Mouse (Mus musculus) kidney, embryonic 15.5 days (tissue): ENCODE measurements around the gene Rpa1. TPM values are rescaled to one million over a fixed set of nuclear protein-coding genes. Genes with fewer than 3 reads are reported as not detected.

Experiments
- ATAC-seq: fragments of 200-750 bp; cut with Nextera tagmentation; replicated peaks from 2 replicates; pipeline ENCODE4 v1.8.0; 2017; ENCODE audit warnings: moderate TSS enrichment; ENCODE audit not compliant: low FRiP score
- H3K27ac ChIP-seq: fragments of 300-500 bp; sonication (generic); 2 replicates; pipeline ENCODE4 v1.5.1; 2015; ENCODE audit warnings: mild to moderate bottlenecking, inconsistent platforms
- H3K27me3 ChIP-seq: fragments of 300-500 bp; sonication (generic); 2 replicates; pipeline ENCODE4 v1.6.1; 2015; ENCODE audit warnings: inconsistent platforms
- H3K36me3 ChIP-seq: fragments of 300-500 bp; sonication (generic); 2 replicates; pipeline ENCODE4 v1.6.1; 2015; ENCODE audit warnings: inconsistent platforms
- H3K4me1 ChIP-seq: fragments of 300-500 bp; sonication (generic); 2 replicates; pipeline ENCODE4 v1.6.1; 2015; ENCODE audit warnings: inconsistent platforms
- H3K4me2 ChIP-seq: fragments of 300-500 bp; sonication (generic); 2 replicates; pipeline ENCODE4 v1.6.1; 2015; ENCODE audit warnings: moderate library complexity, mild to moderate bottlenecking, inconsistent platforms
- H3K4me3 ChIP-seq: fragments of 300-500 bp; sonication (generic); replicated peaks from 2 replicates; pipeline ENCODE4 v1.5.1; 2015; ENCODE audit warnings: mild to moderate bottlenecking, inconsistent platforms
- H3K9ac ChIP-seq: fragments of 300-500 bp; sonication (generic); 2 replicates; pipeline ENCODE4 v1.6.1; 2015; ENCODE audit warnings: mild to moderate bottlenecking, inconsistent platforms
- H3K9me3 ChIP-seq: fragments of 300-500 bp; sonication (generic); replicated peaks from 2 replicates; pipeline ENCODE4 v1.6.1; 2016; ENCODE audit warnings: inconsistent platforms
- WGBS: fragments of 180-500 bp; shearing (Covaris S2); methylation state at CpG from one replicate; pipeline ENCODE4 v1.1.7; 2015; ENCODE audit warnings: mixed read lengths; 5-methylcytosine and 5-hydroxymethylcytosine counted together
- microRNA-seq: library from miRNA; unstranded; fragments of <30 nt; microRNA quantifications from one replicate; pipeline ENCODE4, GENCODE M21; 2016
- polyA plus RNA-seq: library from polyadenylated mRNA; unstranded; fragments of >200 nt; fragmentation: Nextera tagmentation; extraction: Ambion mirVana; gene quantifications from 2 replicates; pipeline ENCODE4 v1.2.1, GENCODE M21; 2015

The Rpa1 gene
- polyA plus RNA-seq, 1 experiment from 2014 or later = 128 TPM

GRCm38 (mm10) chr11:75259416-75259815 is 88.7 kb downstream of the Rpa1 start:
- peaks cover 2% of the 10 kb centered on the region; the same call in 1 of the 2 replicates for H3K27me3 ChIP-seq
- H3K4me2 ChIP-seq = no peak overlapping the region
- peaks cover 53% of the 10 kb centered on the region for H3K4me1 ChIP-seq
- no peaks in the 10 kb centered on the region for H3K36me3 ChIP-seq
- H3K9ac ChIP-seq = no peak overlapping the region
- no peak overlapping the region for H3K4me3 ChIP-seq
- H3K9me3 ChIP-seq = no peaks in the 10 kb centered on the region
- ATAC-seq = no peak
- H3K27ac ChIP-seq = no peak overlapping the region
- WGBS = 65% methylated on average over 6 of the region's 6 CpGs

GRCm38 (mm10) chr11:75257056-75257648 is 91.0 kb downstream of the Rpa1 start:
- no peak for ATAC-seq
- H3K4me2 ChIP-seq = no peak overlapping the region
- no peak overlapping the region for H3K27ac ChIP-seq
- no peaks in the 10 kb centered on the region for H3K9me3 ChIP-seq
- peaks cover 37% of the 10 kb centered on the region for H3K4me1 ChIP-seq
- H3K36me3 ChIP-seq = no peaks in the 10 kb centered on the region
- WGBS = 81% methylated on average over 4 of the region's 4 CpGs
- no peak overlapping the region for H3K4me3 ChIP-seq
- no peaks in the 10 kb centered on the region for H3K27me3 ChIP-seq
- H3K9ac ChIP-seq = no peak overlapping the region

GRCm38 (mm10) chr11:75255330-75255729 is 92.8 kb downstream of the Rpa1 start:
- H3K9ac ChIP-seq = no peak overlapping the region
- no peaks in the 10 kb centered on the region for H3K36me3 ChIP-seq
- H3K4me2 ChIP-seq = no peak overlapping the region
- no peak overlapping the region for H3K27ac ChIP-seq
- no peak overlapping the region for H3K4me3 ChIP-seq
- ATAC-seq = no peak
- H3K9me3 ChIP-seq = no peaks in the 10 kb centered on the region
- H3K4me1 ChIP-seq = peaks cover 21% of the 10 kb centered on the region; the same call in 1 of the 2 replicates
- WGBS = 56% methylated on average over 5 of the region's 5 CpGs
- no peaks in the 10 kb centered on the region for H3K27me3 ChIP-seq

DNA sequence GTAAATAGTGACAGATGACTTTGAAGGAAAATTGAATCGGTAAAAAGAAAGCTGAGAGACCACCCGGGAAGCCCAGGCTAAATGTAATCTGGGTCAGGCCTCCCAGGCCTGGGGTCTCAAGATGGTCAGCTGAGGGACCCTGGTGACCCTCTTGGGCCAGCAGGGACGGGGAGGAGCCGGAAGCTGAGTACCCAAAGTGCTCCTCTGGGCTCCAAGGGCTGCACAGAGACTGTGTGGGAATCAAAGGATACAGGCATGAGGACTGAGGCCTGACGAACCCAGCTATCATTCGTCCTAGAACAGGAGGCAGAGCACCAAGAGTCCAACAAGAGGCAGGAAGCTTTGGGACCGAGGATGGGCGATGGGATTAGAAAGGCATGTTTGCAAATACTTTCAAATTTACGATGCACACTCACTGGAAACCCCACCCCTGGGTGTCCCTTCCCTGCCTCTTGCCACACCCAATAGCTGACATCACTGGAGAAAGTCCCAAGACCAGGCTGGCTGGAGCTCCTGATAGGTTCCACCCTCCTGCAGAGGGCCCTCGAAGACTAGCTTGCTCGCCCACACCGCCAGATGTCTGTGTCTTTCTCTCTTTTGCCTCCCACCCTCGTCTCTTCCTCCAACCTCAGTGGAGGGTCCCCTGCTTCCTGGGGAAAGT is 93.7 kb downstream of the Rpa1 start:
- ATAC-seq = peak; percentile 64; the same call in 1 of the 2 replicates
- Histone ChIP-seq H3K4me3 (no peak overlapping the region), H3K4me2 (no peak overlapping the region)

DNA sequence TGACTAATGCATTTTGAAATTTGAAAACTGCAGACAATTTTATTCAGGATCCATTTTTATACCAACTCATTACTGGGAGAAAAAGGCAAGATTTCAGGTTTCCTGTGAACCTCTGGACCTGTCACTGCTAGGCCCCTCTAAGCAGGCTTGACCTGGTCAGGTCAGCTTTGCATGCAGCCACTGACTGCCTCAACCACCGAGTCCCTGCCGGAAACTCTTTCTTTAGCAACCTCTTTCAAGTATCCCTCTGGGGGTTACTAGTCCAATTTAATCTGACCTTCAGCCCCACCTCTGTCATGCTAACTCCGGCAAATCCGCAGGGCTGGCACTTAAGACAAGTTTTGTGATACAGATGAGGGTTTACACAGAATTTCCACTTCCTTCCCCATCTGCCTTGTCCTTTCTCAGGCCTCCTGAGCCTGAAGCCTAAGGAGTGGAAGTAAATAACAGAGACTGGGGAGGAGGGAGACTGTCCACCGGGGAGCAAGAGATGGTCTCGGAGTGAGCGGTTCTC is 96.5 kb downstream of the Rpa1 start:
- no peak overlapping the region for H3K27ac ChIP-seq
- no peak overlapping the region for H3K4me2 ChIP-seq
- peaks cover 30% of the 10 kb centered on the region; the same call in 1 of the 2 replicates for H3K4me1 ChIP-seq
- no peaks in the 10 kb centered on the region for H3K27me3 ChIP-seq
- WGBS = 52% methylated on average over 7 of the region's 7 CpGs
- H3K4me3 ChIP-seq = no peak overlapping the region
- no peaks in the 10 kb centered on the region for H3K9me3 ChIP-seq
- no peaks in the 10 kb centered on the region for H3K36me3 ChIP-seq
- no peak for ATAC-seq
- H3K9ac ChIP-seq = no peak overlapping the region

More for the DNA sequence above, 93.7 kb downstream of the Rpa1 start:
- H3K9ac ChIP-seq = no peak overlapping the region
- H3K27ac ChIP-seq = peak overlapping the region; percentile 48; the same call in 1 of the 2 replicates
- H3K27me3 ChIP-seq = no peaks in the 10 kb centered on the region
- H3K4me1 ChIP-seq = peaks cover 17% of the 10 kb centered on the region; the same call in 1 of the 2 replicates
- no peaks in the 10 kb centered on the region for H3K36me3 ChIP-seq
- no peaks in the 10 kb centered on the region for H3K9me3 ChIP-seq
- 54% methylated on average over 13 of the region's 13 CpGs for WGBS

DNA sequence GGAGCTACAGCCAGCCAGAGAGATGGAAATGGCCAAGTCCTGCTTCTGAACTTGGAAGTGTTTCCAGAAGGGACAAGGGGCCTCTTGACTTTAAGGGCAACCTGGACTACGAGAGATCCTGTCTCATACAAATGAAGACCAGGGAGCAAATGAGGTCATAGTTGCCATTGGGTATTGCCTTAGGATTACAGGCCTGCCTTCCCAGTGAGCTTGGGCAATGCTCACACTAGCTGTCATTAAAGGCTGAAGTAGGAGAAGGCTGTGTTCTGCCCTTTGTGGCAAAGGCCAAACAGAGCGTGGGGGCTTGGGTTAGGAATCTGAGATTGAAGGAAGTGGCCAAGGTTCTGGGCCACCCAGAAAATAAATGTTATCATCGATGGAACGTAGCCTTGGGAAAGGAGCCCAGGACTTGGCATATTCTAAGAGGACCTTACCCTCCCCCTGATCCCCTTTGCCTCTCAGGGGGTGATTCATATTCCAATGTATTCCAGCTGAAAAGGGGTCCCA is 97.1 kb downstream of the Rpa1 start:
- Histone ChIP-seq H3K9ac (no peak overlapping the region), H3K27me3 (no peaks in the 10 kb centered on the region), H3K36me3 (no peaks in the 10 kb centered on the region), H3K4me1 (peaks cover 32% of the 10 kb centered on the region; the same call in 1 of the 2 replicates), H3K4me3 (no peak overlapping the region), H3K4me2 (no peak overlapping the region), H3K9me3 (no peaks in the 10 kb centered on the region), H3K27ac (no peak overlapping the region)
- 72% methylated on average over 4 of the region's 4 CpGs for WGBS
- no peak for ATAC-seq

GRCm38 (mm10) chr11:75249588-75249987 is 98.5 kb downstream of the Rpa1 start:
- H3K9ac ChIP-seq = no peak overlapping the region
- ATAC-seq = no peak
- 79% methylated on average over 9 of the region's 9 CpGs for WGBS

More at GRCm38 (mm10) chr11:75249588-75249987, 98.5 kb downstream of the Rpa1 start:
- no peaks in the 10 kb centered on the region for H3K36me3 ChIP-seq
- no peaks in the 10 kb centered on the region for H3K27me3 ChIP-seq
- H3K27ac ChIP-seq = no peak overlapping the region
- no peaks in the 10 kb centered on the region for H3K9me3 ChIP-seq
- H3K4me3 ChIP-seq = no peak overlapping the region
- no peak overlapping the region for H3K4me2 ChIP-seq
- H3K4me1 ChIP-seq = peaks cover 32% of the 10 kb centered on the region

Small RNAs within 50 kb of the gene (microRNA-seq; reads per million reads assigned to microRNA genes)
- not detected for gene Gm47300

Other genes with a start within 250 kb of the Rpa1 start
- 24.3 and 25.9 TPM in 2 replicates for gene Hic1, start 178.8 kb downstream of the Rpa1 start, polyA plus RNA-seq
- gene Ovca2, start 169.5 kb downstream of the Rpa1 start, polyA plus RNA-seq = 25.3 and 27.0 TPM in 2 replicates
- 24.6 and 26.3 TPM in 2 replicates for gene Dph1, start 157.1 kb downstream of the Rpa1 start, polyA plus RNA-seq
- 3.4 and 3.6 TPM in 2 replicates for gene Rtn4rl1, start 154.5 kb downstream of the Rpa1 start, polyA plus RNA-seq
- 14.6 and 15.2 TPM in 2 replicates for gene Smyd4, start 109 bp upstream of the Rpa1 start, polyA plus RNA-seq
- gene Serpinf1, start 74.4 kb upstream of the Rpa1 start, polyA plus RNA-seq = 129 and 140 TPM in 2 replicates
- 35.4 and 47.2 TPM in 2 replicates for gene Serpinf2, start 91.3 kb upstream of the Rpa1 start, polyA plus RNA-seq
- gene Wdr81, start 106.4 kb upstream of the Rpa1 start, polyA plus RNA-seq = 5.0 and 6.2 TPM in 2 replicates
- 22.6 and 24.5 TPM in 2 replicates for gene Tlcd2, start 113.4 kb upstream of the Rpa1 start, polyA plus RNA-seq
- 54.6 and 61.7 TPM in 2 replicates for gene Prpf8, start 138.5 kb upstream of the Rpa1 start, polyA plus RNA-seq
- gene Rilp, start 161.8 kb upstream of the Rpa1 start, polyA plus RNA-seq = 1.3 TPM in 2 replicates
- 15.0 and 15.4 TPM in 2 replicates for gene Scarf1, start 165.2 kb upstream of the Rpa1 start, polyA plus RNA-seq
- 7.5 and 8.0 TPM in 2 replicates for gene Slc43a2, start 183.4 kb upstream of the Rpa1 start, polyA plus RNA-seq
- gene Pitpna, start 239.8 kb upstream of the Rpa1 start, polyA plus RNA-seq = 77.6 and 83.5 TPM in 2 replicates